Mouse (Mus musculus) midbrain, embryonic 16.5 days (tissue): Measurements from ENCODE around the gene Gm27021. TPM values are rescaled to one million over a fixed set of nuclear protein-coding genes. Genes with fewer than 3 reads are reported as not detected.
A peak's percentile ranks its signal among the peaks of the same experiment; 100 is the strongest.

ENCODE experiments used
- ATAC-seq: fragments of 200-750 bp; cut with Nextera tagmentation; 2 replicates; pipeline ENCODE4 v1.8.0; 2017; ENCODE audit warnings: moderate TSS enrichment
- H3K27ac ChIP-seq: fragments of 300-500 bp; sonication (generic); 2 replicates; pipeline ENCODE4 v1.5.1; 2014; ENCODE audit warnings: mild to moderate bottlenecking, low read length, mixed read lengths
- H3K27me3 ChIP-seq: fragments of 300-500 bp; sonication (generic); 2 replicates; pipeline ENCODE4 v1.6.1; 2014; ENCODE audit warnings: low read depth, low read length, mixed read lengths; ENCODE audit not compliant: control insufficient read depth, insufficient read depth
- H3K36me3 ChIP-seq: fragments of 300-500 bp; sonication (generic); 2 replicates; pipeline ENCODE4 v1.6.1; 2014; ENCODE audit warnings: mild to moderate bottlenecking, low read length, moderate library complexity, mixed read lengths; ENCODE audit not compliant: control insufficient read depth, insufficient read depth
- H3K4me1 ChIP-seq: fragments of 300-500 bp; sonication (generic); 2 replicates; pipeline ENCODE4 v1.6.1; 2014; ENCODE audit warnings: mild to moderate bottlenecking, low read length, mixed read lengths; ENCODE audit not compliant: control insufficient read depth, insufficient read depth
- H3K4me2 ChIP-seq: fragments of 300-500 bp; sonication (generic); 2 replicates; pipeline ENCODE4 v1.6.1; 2014; ENCODE audit warnings: mild to moderate bottlenecking, low read length, mixed read lengths
- H3K4me3 ChIP-seq: fragments of 300-500 bp; sonication (generic); 2 replicates; pipeline ENCODE4 v1.5.1; 2014; ENCODE audit warnings: low read depth, mild to moderate bottlenecking, low read length, moderate library complexity, mixed read lengths
- H3K9ac ChIP-seq: fragments of 300-500 bp; sonication (generic); 2 replicates; pipeline ENCODE4 v1.6.1; 2014; ENCODE audit warnings: low read depth, low read length, mixed read lengths
- H3K9me3 ChIP-seq: fragments of 300-500 bp; sonication (generic); replicated peaks from 2 replicates; pipeline ENCODE4 v1.6.1; 2014; ENCODE audit warnings: mild to moderate bottlenecking, low read length, mixed read lengths; ENCODE audit not compliant: control insufficient read depth, poor library complexity, severe bottlenecking
- WGBS: fragments of 180-500 bp; shearing (Covaris S2); extraction: QIAGEN DNeasy Blood & Tissue Kit; methylation state at CpG from one replicate; pipeline ENCODE4 v1.1.7; 2014; 5-methylcytosine and 5-hydroxymethylcytosine counted together
- polyA plus RNA-seq: library from polyadenylated mRNA; unstranded; fragments of >200 nt; fragmentation: Nextera tagmentation; extraction: Ambion mirVana; gene quantifications from 2 replicates; pipeline ENCODE4 v1.2.1, GENCODE M21; 2015

Gene Gm27021
- polyA plus RNA-seq, 1 experiment from 2014 or later, result 5.6 TPM

DNA sequence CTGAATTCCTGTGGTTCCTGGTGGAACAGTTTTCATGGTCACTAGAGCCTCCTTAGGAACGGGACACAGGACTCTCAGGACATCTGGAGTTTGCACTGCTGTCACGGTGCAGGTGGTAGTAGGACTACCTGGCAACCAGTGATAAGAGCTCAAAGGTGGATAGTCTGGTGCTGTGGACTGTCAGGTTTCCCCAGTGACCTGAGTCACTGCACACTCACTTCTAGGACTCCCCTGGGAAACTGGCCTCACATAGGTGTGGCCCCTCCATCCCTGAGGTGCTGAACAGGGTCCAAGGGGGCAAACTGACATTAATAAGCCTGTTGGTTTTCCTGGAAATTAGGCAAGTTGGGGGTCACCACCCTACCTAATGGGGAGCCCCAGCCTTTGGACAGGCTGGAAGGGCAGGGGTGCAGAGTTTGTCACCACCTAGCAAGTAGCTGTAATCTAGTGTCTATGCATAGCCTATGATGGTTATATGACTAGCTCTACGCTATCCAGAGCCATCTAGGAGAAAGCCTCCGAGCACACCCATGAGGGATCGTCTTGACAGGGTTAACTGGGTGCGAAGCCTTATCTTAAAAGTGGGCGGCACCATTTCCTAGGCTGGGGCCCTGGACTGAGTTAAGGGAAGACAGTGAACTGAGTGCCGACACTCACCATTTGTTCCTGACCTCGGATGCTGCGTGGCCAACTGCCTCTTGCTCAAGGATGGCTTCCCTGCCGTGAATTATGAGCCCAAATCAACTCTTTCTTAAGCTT is 11.9 kb upstream of the Gm27021 start:
- Histone ChIP-seq H3K9ac (no peak overlapping the region), H3K27me3 (no peaks in the 10 kb centered on the region), H3K4me2 (no peak overlapping the region), H3K9me3 (no peaks in the 10 kb centered on the region), H3K27ac (no peak overlapping the region), H3K4me1 (no peaks in the 10 kb centered on the region), H3K36me3 (no peaks in the 10 kb centered on the region), H3K4me3 (no peak overlapping the region)
- WGBS, result 80% methylated on average over 11 of the region's 11 CpGs
- no peak for ATAC-seq

DNA sequence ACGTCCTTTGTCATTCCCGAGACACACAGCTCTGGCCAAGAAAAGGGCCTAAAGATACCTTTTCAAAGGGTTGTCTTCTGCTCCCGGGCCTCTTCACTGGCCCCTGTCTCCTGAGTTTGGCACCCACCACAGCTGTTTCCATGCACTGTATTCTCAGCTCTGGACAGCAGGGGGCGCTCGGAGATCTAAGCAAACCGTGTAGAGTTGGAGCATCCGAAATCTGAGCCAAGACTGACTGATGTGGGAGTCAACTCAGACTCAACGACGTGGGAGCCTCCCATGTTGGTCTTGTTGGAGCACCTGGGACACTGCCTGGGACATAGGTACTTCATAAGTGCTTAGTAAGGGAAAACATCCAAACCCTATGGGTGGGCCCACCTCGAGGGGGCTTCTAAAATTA is 10.6 kb upstream of the Gm27021 start:
- 17% methylated on average over 10 of the region's 10 CpGs for WGBS
- H3K27ac ChIP-seq, result no peak overlapping the region
- H3K4me1 ChIP-seq, result no peaks in the 10 kb centered on the region
- no peak overlapping the region for H3K9ac ChIP-seq
- no peaks in the 10 kb centered on the region for H3K9me3 ChIP-seq
- no peak overlapping the region for H3K4me2 ChIP-seq
- peaks cover 5% of the 10 kb centered on the region; the same call in 1 of the 2 replicates for H3K36me3 ChIP-seq
- H3K27me3 ChIP-seq, result no peaks in the 10 kb centered on the region
- peak; percentile 67; the same call in 1 of the 2 replicates for ATAC-seq
- no peak overlapping the region for H3K4me3 ChIP-seq

GRCm38 (mm10) chr8:120675718-120676117 is 7.8 kb upstream of the Gm27021 start:
- Histone ChIP-seq H3K27ac (no peak overlapping the region), H3K4me1 (no peaks in the 10 kb centered on the region), H3K36me3 (peaks cover 26% of the 10 kb centered on the region), H3K9me3 (no peaks in the 10 kb centered on the region), H3K27me3 (no peaks in the 10 kb centered on the region), H3K4me3 (no peak overlapping the region), H3K4me2 (no peak overlapping the region), H3K9ac (no peak overlapping the region)
- ATAC-seq, result no peak
- WGBS, result 75% methylated on average over 8 of the region's 8 CpGs

GRCm38 (mm10) chr8:120673298-120673697 is 5.4 kb upstream of the Gm27021 start:
- no peak for ATAC-seq
- no peak overlapping the region for H3K9ac ChIP-seq
- peaks cover 26% of the 10 kb centered on the region for H3K36me3 ChIP-seq
- H3K4me3 ChIP-seq, result no peak overlapping the region
- 96% methylated on average over 7 of the region's 7 CpGs for WGBS
- no peak overlapping the region for H3K4me2 ChIP-seq
- H3K9me3 ChIP-seq, result no peaks in the 10 kb centered on the region
- H3K4me1 ChIP-seq, result peaks cover 7% of the 10 kb centered on the region
- H3K27me3 ChIP-seq, result no peaks in the 10 kb centered on the region
- H3K27ac ChIP-seq, result no peak overlapping the region

DNA sequence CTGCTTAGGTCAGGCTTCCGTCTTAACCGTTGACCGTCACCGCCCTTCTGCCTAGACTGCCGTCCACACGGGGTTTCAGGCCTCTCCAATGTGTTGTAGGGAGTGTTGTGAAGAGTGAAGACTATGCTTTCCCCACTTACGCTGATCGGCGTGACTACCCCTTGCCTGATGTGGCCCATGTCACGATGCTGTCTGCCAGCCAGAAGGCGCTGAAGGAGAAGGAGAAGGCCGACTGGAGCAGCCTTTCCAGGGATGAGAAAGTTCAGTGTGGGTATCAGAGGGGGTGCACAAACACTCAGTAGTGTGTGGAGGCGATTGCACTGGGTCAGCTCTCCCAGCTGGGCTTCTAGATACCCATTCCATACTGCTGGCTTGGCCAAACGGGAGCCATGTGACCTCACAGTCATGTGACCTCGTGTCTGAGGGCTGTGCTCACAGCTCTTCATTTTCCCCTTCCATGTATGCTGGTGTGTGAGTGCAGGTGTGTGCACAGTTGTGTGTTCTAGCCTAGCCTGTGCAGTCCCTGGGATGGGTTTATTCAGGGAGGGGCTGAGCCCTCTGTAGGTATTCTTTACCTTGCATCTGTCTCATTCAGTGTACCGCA is 4.8 kb upstream of the Gm27021 start:
- Histone ChIP-seq H3K27me3 (no peaks in the 10 kb centered on the region), H3K4me3 (no peak overlapping the region), H3K36me3 (peaks cover 26% of the 10 kb centered on the region), H3K9me3 (no peaks in the 10 kb centered on the region), H3K4me2 (no peak overlapping the region), H3K4me1 (peaks cover 7% of the 10 kb centered on the region), H3K9ac (no peak overlapping the region), H3K27ac (no peak overlapping the region)
- ATAC-seq, result no peak
- 90% methylated on average over 16 of the region's 16 CpGs for WGBS

DNA sequence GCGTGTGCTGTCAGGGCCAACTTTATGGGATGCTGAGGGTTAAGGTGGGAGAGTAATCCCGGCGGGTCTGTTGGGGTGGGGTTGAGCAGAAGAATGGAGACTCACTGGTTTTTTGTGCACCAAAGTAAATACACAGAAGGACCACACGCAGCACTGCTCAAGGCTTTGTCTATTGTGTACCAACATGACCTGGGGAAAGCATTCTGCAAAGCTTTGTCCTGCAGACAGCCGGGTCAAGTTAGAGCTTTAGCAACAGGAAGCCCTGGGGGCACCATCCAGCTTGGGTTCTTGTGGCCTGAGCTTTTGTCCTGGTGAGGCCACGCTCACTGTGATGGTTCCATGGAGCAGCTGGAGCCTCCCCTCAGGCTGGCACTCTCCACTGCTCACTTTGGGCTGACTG is 3.9 kb upstream of the Gm27021 start:
- H3K36me3 ChIP-seq, result peaks cover 26% of the 10 kb centered on the region
- H3K9ac ChIP-seq, result no peak overlapping the region
- no peak overlapping the region for H3K27ac ChIP-seq
- H3K4me3 ChIP-seq, result no peak overlapping the region
- ATAC-seq, result no peak
- no peak overlapping the region for H3K4me2 ChIP-seq
- H3K27me3 ChIP-seq, result no peaks in the 10 kb centered on the region
- WGBS, result 49% methylated on average over 6 of the region's 6 CpGs
- H3K4me1 ChIP-seq, result peaks cover 12% of the 10 kb centered on the region
- no peaks in the 10 kb centered on the region for H3K9me3 ChIP-seq

- WGBS, result under 1% methylated on average over 51 of the region's 51 CpGs
- Histone ChIP-seq H3K27ac (peak within 1 kb of the TSS; percentile 91), H3K9me3 (no peaks in the 10 kb centered on the region), H3K9ac (peak within 1 kb of the TSS; percentile 94), H3K4me2 (peak within 1 kb of the TSS; percentile 92), H3K4me3 (peak within 1 kb of the TSS; percentile 75), H3K36me3 (peaks cover 21% of the 10 kb centered on the region), H3K27me3 (no peaks in the 10 kb centered on the region), H3K4me1 (peaks cover 39% of the 10 kb centered on the region)
- ATAC-seq, result no peak
Measured at GRCm38 (mm10) chr8:120668374-120668905, 561 bp upstream of the Gm27021 start, which contains the start of gene Emc8. Gene Emc8 (minus strand): TSS chr8:120668573.

DNA sequence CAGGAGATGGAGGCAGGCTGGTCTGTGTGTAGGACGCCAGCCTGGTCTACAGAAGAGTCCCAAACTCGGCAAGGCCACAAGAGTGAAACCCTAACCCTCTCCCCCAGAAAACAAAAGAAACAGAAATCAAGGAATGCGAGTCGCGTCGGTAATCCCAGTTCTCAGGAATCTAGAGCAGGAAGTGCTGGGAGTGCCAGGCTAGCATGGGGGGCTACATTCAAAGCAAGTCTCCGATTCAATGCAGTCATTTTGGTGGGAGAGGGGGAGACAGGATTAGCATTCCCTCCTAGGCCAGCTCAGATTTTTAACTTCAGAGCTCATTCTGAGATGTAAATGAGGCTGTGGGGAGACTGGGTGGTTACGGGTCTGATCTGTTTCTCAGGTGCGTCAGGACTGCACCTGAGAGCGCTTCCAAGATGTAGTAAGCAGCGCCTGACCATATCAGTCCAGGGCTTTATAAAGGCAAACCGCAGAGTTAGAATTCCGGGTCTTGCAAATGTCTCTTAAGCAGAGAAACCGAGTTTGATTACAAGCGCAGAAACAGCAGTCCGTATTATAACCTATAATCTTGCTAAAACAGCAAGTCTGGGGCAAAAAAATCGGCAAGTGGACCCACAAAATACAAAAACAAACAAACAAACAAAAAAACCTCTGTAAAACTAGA is 940 bp downstream of the Gm27021 start:
- Histone ChIP-seq H3K9ac (peak overlapping the region; percentile 86), H3K9me3 (no peaks in the 10 kb centered on the region), H3K4me1 (peaks cover 39% of the 10 kb centered on the region), H3K27ac (peak overlapping the region; percentile 83; the same call in 1 of the 2 replicates), H3K4me3 (peak overlapping the region; percentile 75), H3K4me2 (peak overlapping the region; percentile 71), H3K36me3 (peaks cover 7% of the 10 kb centered on the region), H3K27me3 (no peaks in the 10 kb centered on the region)
- 2% methylated on average over 17 of the region's 17 CpGs for WGBS
- ATAC-seq, result no peak
